Mouse (Mus musculus): ENCODE measurements around the gene Crls1. TPM values are rescaled to one million over a fixed set of nuclear protein-coding genes. Genes with fewer than 3 reads are reported as not detected.
A peak's percentile ranks its signal among the peaks of the same experiment; 100 is the strongest.

Crls1 gene
- polyA plus RNA-seq, 1 experiment: 49.8 TPM

DNA sequence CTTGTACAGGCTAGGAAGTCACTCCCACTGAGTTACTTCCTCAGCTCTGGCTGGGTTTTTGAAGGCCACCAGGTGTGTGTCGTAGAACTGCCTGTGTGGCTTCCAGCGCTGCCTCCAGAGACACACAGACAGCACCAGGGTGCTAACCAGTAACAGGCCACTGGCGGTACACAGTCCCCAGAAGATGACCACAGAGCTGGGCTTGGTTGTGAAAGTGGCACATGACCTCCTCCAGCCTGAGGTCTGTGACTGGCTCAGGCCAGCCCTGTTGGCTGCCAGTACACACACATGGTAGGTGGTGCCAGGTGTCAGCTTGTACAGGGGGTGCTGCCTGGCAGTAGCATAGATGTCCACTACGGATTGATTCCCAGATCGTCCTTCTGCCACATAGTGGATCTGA, 23.2 kb downstream of the Crls1 start:
- H3K4me3 ChIP-seq (ENCODE audit: low read depth, low read length): no peak overlapping the region
- peaks cover 16% of the 10 kb centered on the region for H3K36me3 ChIP-seq (ENCODE audit: control insufficient read depth, insufficient read depth, low read length)
- TF ChIP-seq POLR2A (IDR thresholded peaks at IDR 0.05; ENCODE audit: low read depth, low read length) (no peak), CTCF (IDR thresholded peaks at IDR 0.05; ENCODE audit: extremely low read depth, insufficient read length, insufficient replicate concordance, low read depth, low read length) (no peak)
- H3K4me1 ChIP-seq (ENCODE audit: control insufficient read depth, insufficient read depth, insufficient read length, low read length): no peaks in the 10 kb centered on the region; the same call in 1 of the 2 replicates
- 89% methylated on average over 5 of the region's 5 CpGs for WGBS
- no peaks in the 10 kb centered on the region for H3K27me3 ChIP-seq (ENCODE audit: control insufficient read depth, insufficient read depth, low read length)
- H3K27ac ChIP-seq (ENCODE audit: insufficient read depth, low read depth, low read length): no peak overlapping the region

DNA sequence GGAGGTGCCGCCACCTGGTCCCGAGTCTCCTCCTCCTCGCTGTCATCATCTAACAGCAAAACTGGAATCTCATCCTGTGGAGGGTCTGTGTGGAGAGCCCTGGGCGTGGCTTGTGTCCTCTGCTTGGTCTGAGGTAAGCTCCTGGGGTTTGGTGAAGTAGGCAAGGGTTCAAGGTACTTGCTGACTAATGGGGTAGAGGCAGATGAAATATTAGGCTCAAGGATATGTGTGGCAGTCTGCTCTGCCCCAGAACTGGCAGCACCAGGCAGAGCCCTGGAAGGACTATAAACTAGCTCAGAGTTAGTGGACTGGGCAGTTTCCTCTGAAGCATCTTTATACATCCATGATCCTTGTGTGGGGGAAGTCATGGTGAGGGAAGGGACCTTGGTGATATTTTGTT, 23.8 kb downstream of the Crls1 start:
- 77% methylated on average over 4 of the region's 4 CpGs for WGBS
- TF ChIP-seq POLR2A (IDR thresholded peaks at IDR 0.05; ENCODE audit: low read depth, low read length): no peak
- Histone ChIP-seq H3K36me3 (ENCODE audit: control insufficient read depth, insufficient read depth, low read length) (peaks cover 13% of the 10 kb centered on the region), H3K27ac (ENCODE audit: insufficient read depth, low read depth, low read length) (no peak overlapping the region), H3K4me1 (ENCODE audit: control insufficient read depth, insufficient read depth, insufficient read length, low read length) (no peaks in the 10 kb centered on the region; the same call in 1 of the 2 replicates), H3K4me3 (ENCODE audit: low read depth, low read length) (no peak overlapping the region), H3K27me3 (ENCODE audit: control insufficient read depth, insufficient read depth, low read length) (no peaks in the 10 kb centered on the region)

DNA sequence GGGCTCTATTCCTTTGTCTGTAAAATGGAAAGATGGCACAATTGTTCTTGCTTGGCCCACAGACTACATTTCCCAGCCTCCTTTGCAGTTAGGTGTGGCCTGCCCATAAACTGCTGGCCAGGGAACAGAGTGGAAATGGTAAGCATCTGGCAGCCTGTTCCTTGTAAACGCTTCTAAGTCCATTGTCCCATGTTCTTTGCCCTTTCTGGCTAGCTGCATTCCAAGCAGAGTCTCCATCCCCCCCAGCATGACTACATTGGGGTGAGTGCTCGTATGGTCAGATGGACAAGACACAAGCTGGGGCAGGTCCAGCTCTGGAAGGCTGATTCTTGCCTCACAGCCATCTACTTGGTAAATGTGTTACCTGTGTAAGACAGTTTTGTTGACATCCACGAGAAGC, 25.2 kb downstream of the Crls1 start:
- H3K4me3 ChIP-seq (ENCODE audit: low read depth, low read length): no peak overlapping the region
- no peak overlapping the region for H3K27ac ChIP-seq (ENCODE audit: insufficient read depth, low read depth, low read length)
- no peaks in the 10 kb centered on the region for H3K27me3 ChIP-seq (ENCODE audit: control insufficient read depth, insufficient read depth, low read length)
- 25% methylated on average over 3 of the region's 3 CpGs for WGBS
- H3K4me1 ChIP-seq (ENCODE audit: control insufficient read depth, insufficient read depth, insufficient read length, low read length): no peaks in the 10 kb centered on the region; the same call in 1 of the 2 replicates
- TF ChIP-seq CTCF (IDR thresholded peaks at IDR 0.05; ENCODE audit: extremely low read depth, insufficient read length, insufficient replicate concordance, low read depth, low read length) (no peak), POLR2A (IDR thresholded peaks at IDR 0.05; ENCODE audit: low read depth, low read length) (no peak)
- H3K36me3 ChIP-seq (ENCODE audit: control insufficient read depth, insufficient read depth, low read length): peaks cover 4% of the 10 kb centered on the region; the same call in 1 of the 2 replicates

DNA sequence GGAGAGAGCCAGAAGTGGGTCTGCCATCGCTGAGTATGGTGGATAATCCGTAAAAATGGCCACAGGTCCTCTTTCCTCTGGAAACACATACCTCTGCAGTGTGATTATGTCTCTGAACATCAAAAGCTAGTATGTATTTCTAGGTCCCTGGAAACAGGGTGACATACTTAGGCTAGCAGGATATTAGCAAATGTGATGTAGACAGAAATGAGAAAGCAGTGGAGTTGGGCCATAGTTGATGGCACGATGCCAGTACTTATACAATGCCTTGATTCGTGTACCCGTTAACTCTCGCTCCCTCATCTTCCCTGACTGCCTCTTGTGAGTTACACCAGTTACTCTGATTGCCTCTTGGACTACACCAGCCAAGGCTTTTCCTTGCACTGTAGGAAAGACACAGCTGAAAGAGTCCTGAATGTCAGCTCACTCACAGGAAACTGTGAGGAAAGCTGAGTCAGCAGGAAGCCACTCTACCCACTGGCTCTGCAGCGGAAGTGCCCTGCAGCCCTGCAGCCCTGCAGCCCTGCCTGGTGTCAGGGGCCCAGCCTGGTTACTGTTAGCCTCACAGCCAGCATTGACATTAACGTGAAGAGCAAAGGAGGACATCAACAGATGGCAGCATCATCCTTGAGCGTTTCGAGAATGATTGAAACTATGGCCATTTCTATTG, 27.3 kb downstream of the Crls1 start:
- no peak overlapping the region for H3K4me3 ChIP-seq (ENCODE audit: low read depth, low read length)

DNA sequence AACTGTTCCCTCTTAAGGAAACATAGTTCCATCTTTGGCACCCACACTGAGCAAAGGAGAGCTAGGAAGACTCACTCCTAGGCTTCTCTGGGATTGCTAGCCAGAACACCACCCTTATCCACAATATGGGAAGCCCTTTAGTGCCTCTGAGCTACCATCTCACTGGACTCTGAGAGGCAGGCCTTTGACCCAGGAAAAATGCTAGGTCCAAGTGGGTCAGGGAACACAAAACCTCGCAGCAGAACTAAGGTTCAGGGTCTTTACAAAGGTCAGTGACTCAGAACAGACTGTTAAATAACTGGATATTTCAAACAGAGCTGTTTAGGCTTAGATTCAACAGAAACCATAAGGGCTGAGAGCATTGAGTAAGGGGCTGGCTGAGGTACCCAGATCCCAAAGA, 30.5 kb downstream of the Crls1 start:
- H3K27ac ChIP-seq (ENCODE audit: insufficient read depth, low read depth, low read length): no peak overlapping the region
- no peak overlapping the region for H3K4me3 ChIP-seq (ENCODE audit: low read depth, low read length)
- H3K27me3 ChIP-seq (ENCODE audit: control insufficient read depth, insufficient read depth, low read length): peaks cover 17% of the 10 kb centered on the region
- no peak for TF ChIP-seq POLR2A (IDR thresholded peaks at IDR 0.05; ENCODE audit: low read depth, low read length)
- TF ChIP-seq CTCF (IDR thresholded peaks at IDR 0.05; ENCODE audit: extremely low read depth, insufficient read length, insufficient replicate concordance, low read depth, low read length): no peak
- H3K36me3 ChIP-seq (ENCODE audit: control insufficient read depth, insufficient read depth, low read length): no peaks in the 10 kb centered on the region
- H3K4me1 ChIP-seq (ENCODE audit: control insufficient read depth, insufficient read depth, insufficient read length, low read length): peaks cover 6% of the 10 kb centered on the region
- 52% methylated on average over 1 of the region's 1 CpGs for WGBS

More for the DNA sequence above, 27.3 kb downstream of the Crls1 start:
- Histone ChIP-seq H3K4me1 (ENCODE audit: control insufficient read depth, insufficient read depth, insufficient read length, low read length) (no peaks in the 10 kb centered on the region; the same call in 1 of the 2 replicates), H3K27me3 (ENCODE audit: control insufficient read depth, insufficient read depth, low read length) (peaks cover 10% of the 10 kb centered on the region; the same call in 1 of the 2 replicates), H3K36me3 (ENCODE audit: control insufficient read depth, insufficient read depth, low read length) (no peaks in the 10 kb centered on the region), H3K27ac (ENCODE audit: insufficient read depth, low read depth, low read length) (no peak overlapping the region)
- WGBS: 70% methylated on average over 10 of the region's 10 CpGs
- TF ChIP-seq POLR2A (IDR thresholded peaks at IDR 0.05; ENCODE audit: low read depth, low read length) (no peak), CTCF (IDR thresholded peaks at IDR 0.05; ENCODE audit: extremely low read depth, insufficient read length, insufficient replicate concordance, low read depth, low read length) (no peak)

DNA sequence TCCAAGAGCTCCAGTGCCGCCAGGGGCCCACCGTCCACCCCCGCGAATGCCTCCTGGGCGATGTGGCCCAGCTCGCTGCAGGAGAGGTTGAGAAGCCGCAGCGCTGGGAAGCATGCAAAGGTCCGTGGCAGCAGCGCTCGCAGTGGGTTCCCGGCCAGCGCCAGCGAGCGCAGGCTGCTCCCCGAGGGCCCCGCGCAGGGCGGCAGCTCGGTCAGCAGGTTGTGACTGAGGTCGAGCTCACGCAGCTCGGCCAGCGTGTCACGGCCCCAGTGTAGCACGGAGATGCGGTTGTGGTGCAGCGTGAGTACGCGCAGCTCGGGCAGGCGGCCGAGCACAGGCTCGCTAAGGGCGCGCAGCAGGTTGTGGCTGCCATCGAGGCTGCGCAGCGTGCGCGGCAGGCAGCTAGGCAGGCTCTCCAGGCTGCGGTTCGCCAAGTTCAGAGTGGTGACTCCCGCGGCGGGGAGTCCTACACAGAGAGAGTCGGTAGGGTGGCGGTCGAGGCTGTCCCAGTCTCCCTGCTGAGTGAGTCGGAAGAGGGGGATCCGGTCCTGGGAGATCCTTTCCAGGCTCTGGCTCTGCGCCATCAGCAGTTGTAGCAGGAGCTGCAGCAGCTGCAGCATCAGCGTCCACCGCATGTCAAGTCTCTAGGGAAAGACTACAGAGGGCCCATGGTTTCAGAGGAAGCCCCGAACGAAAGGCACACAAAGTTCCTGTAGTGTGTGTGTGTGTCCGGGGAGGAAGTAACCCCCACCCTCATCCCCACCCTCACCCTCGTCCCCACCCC, 33.0 kb downstream of the Crls1 start:
- Histone ChIP-seq H3K4me3 (ENCODE audit: low read depth, low read length) (peak overlapping the region; percentile 56), H3K27ac (ENCODE audit: insufficient read depth, low read depth, low read length) (no peak overlapping the region), H3K27me3 (ENCODE audit: control insufficient read depth, insufficient read depth, low read length) (peaks cover 17% of the 10 kb centered on the region), H3K36me3 (ENCODE audit: control insufficient read depth, insufficient read depth, low read length) (no peaks in the 10 kb centered on the region), H3K4me1 (ENCODE audit: control insufficient read depth, insufficient read depth, insufficient read length, low read length) (peaks cover 6% of the 10 kb centered on the region)
- WGBS: under 1% methylated on average over 58 of the region's 58 CpGs
- TF ChIP-seq POLR2A (IDR thresholded peaks at IDR 0.05; ENCODE audit: low read depth, low read length): no peak
- no peak for TF ChIP-seq CTCF (IDR thresholded peaks at IDR 0.05; ENCODE audit: extremely low read depth, insufficient read length, insufficient replicate concordance, low read depth, low read length)

All from small intestine, adult 2 months (tissue).